In genomic region chr12:107669910-107670309, GRCm38 (mm10) we compare ENCODE assay signal across 13 mouse cellular contexts.
DNase-seq lines count a peak whose midpoint lies in the region; ATAC-seq and TF ChIP-seq lines count a peak whose summit lies in the region.
"Had no signal": no experiment of that assay in that cellular context is flagged by ENCODE, and none has a peak within 500 bp of the region (broad histone marks: within the 10 kb centered on the region; RNA-seq: fewer than 3 reads in every experiment).

No protein-coding gene starts in this region.

- H3K4me1 ChIP-seq in kidney, embryonic 15.5 days, result peaks cover 11% of the 10 kb centered on the region
- peaks cover 19% of the 10 kb centered on the region for H3K4me1 ChIP-seq in embryonic facial prominence, embryonic 13.5 days
- H3K4me1 ChIP-seq in lung, postnatal 0 days (ENCODE audit: insufficient read depth, low read depth, low read length), result peaks cover 3% of the 10 kb centered on the region; the same call in 1 of the 2 replicates
- H3K4me1 ChIP-seq: intestine, embryonic 15.5 days had no signal

- TF ChIP-seq EP300 in lung, postnatal 0 days (IDR thresholded peaks at IDR 0.05), result no peak

- no peaks in the 10 kb centered on the region for H3K9me3 ChIP-seq in kidney, embryonic 15.5 days (replicated peaks)
- H3K9me3 ChIP-seq in embryonic facial prominence, embryonic 13.5 days, result no peaks in the 10 kb centered on the region
- no peaks in the 10 kb centered on the region for H3K9me3 ChIP-seq in lung, postnatal 0 days (ENCODE audit: low read length)
- H3K9me3 ChIP-seq: intestine, embryonic 15.5 days had no signal

- no peak for ATAC-seq in kidney, embryonic 15.5 days (replicated peaks; ENCODE audit: low FRiP score)
- no peak for ATAC-seq in embryonic facial prominence, embryonic 13.5 days (ENCODE audit: insufficient number of reproducible peaks, insufficient read depth, low FRiP score, low TSS enrichment, low read depth)
- peak; percentile 76 for ATAC-seq in lung, postnatal 0 days
- ATAC-seq: intestine, embryonic 15.5 days; liver, postnatal 0 days had no signal

- peak; percentile 27 for DNase-seq in kidney, adult 11 months
- DNase-seq in kidney, postnatal 14 days, result peak; percentile 61
- peak; percentile 58 for DNase-seq in lung, postnatal 0 days (ENCODE audit: low spot score)
- no peak for DNase-seq in left cerebral cortex, adult 18-20 months (ENCODE audit: low spot score in 2 of 2)
- DNase-seq in left cerebral cortex, adult 8-10 months (ENCODE audit: low spot score in 2 of 2), result no peak
- DNase-seq: gastrocnemius, postnatal 14 days; liver, postnatal 0 days; thymus, adult 18-20 months had no signal

- H3K27ac ChIP-seq in kidney, embryonic 15.5 days, result no peak overlapping the region
- peak overlapping the region; percentile 61; the same call in 1 of the 2 replicates for H3K27ac ChIP-seq in embryonic facial prominence, embryonic 13.5 days
- peak overlapping the region; percentile 5; the same call in 1 of the 2 replicates for H3K27ac ChIP-seq in lung, postnatal 0 days (ENCODE audit: low read length)
- H3K27ac ChIP-seq: intestine, embryonic 15.5 days had no signal

- H3K4me2 ChIP-seq in kidney, embryonic 15.5 days, result no peak overlapping the region
- peak overlapping the region; percentile 24; the same call in 1 of the 2 replicates for H3K4me2 ChIP-seq in embryonic facial prominence, embryonic 13.5 days
- H3K4me2 ChIP-seq in lung, postnatal 0 days (replicated peaks; ENCODE audit: low read depth, low read length), result no peak overlapping the region; the same call in 1 of the 2 replicates
- H3K4me2 ChIP-seq: intestine, embryonic 15.5 days had no signal

- H3K27me3 ChIP-seq in kidney, embryonic 15.5 days, result no peaks in the 10 kb centered on the region
- no peaks in the 10 kb centered on the region for H3K27me3 ChIP-seq in embryonic facial prominence, embryonic 13.5 days
- H3K27me3 ChIP-seq in lung, postnatal 0 days (replicated peaks; ENCODE audit: insufficient read depth, low read length), result no peaks in the 10 kb centered on the region
- H3K27me3 ChIP-seq: CH12.LX; intestine, embryonic 15.5 days had no signal

- H3K4me3 ChIP-seq in kidney, embryonic 15.5 days (replicated peaks), result no peak overlapping the region
- no peak overlapping the region for H3K4me3 ChIP-seq in embryonic facial prominence, embryonic 13.5 days
- no peak overlapping the region for H3K4me3 ChIP-seq in lung, postnatal 0 days (ENCODE audit: low read depth, low read length)
- H3K4me3 ChIP-seq: erythroblast, embryonic 14.5 days; intestine, embryonic 15.5 days had no signal

- 77% methylated on average over 10 of the region's 10 CpGs for whole genome bisulfite sequencing in kidney, embryonic 15.5 days
- 63% methylated on average over 10 of the region's 10 CpGs for WGBS in embryonic facial prominence, embryonic 13.5 days
- 48% methylated on average over 9 of the region's 10 CpGs for WGBS in lung, postnatal 0 days

- H3K9ac ChIP-seq in kidney, embryonic 15.5 days, result no peak overlapping the region
- H3K9ac ChIP-seq in embryonic facial prominence, embryonic 13.5 days, result no peak overlapping the region
- no peak overlapping the region for H3K9ac ChIP-seq in lung, postnatal 0 days (replicated peaks; ENCODE audit: low read depth)
- H3K9ac ChIP-seq: intestine, embryonic 15.5 days; liver, postnatal 0 days had no signal

- no peak for TF ChIP-seq CTCF in lung, postnatal 0 days (IDR thresholded peaks at IDR 0.05)

- H3K36me3 ChIP-seq in kidney, embryonic 15.5 days, result no peaks in the 10 kb centered on the region
- no peaks in the 10 kb centered on the region for H3K36me3 ChIP-seq in embryonic facial prominence, embryonic 13.5 days
- H3K36me3 ChIP-seq in lung, postnatal 0 days (ENCODE audit: insufficient read depth, low read length), result no peaks in the 10 kb centered on the region
- H3K36me3 ChIP-seq: intestine, embryonic 15.5 days had no signal

Comparison
In these comparisons a context has a peak if more than half of its experiments do, and no peak if none do; other contexts are left out.
1. DNase-seq: peak in kidney, adult 11 months (single experiment), kidney, postnatal 14 days (single experiment) and lung, postnatal 0 days (single experiment); none in left cerebral cortex, adult 18-20 months (0 of 2) and left cerebral cortex, adult 8-10 months (0 of 2).